In genomic region chr14:121036612-121037221, GRCm38 (mm10) we compare ENCODE assay signal across 7 mouse cellular contexts. TPM values are rescaled to one million over a fixed set of nuclear protein-coding genes. Genes with fewer than 3 reads are reported as not detected.
DNase-seq lines count a peak whose midpoint lies in the region; ATAC-seq and TF ChIP-seq lines count a peak whose summit lies in the region.

No protein-coding gene starts in this region.

- H3K9ac ChIP-seq in embryonic facial prominence, embryonic 14.5 days (ENCODE audit: low read depth, low read length) = peak overlapping the region; percentile 98
- H3K9ac ChIP-seq in hindbrain, embryonic 12.5 days = peak overlapping the region; percentile 94
- peak overlapping the region; percentile 72 for H3K9ac ChIP-seq in liver, embryonic 11.5 days (ENCODE audit: low read depth, low read length)

- peak overlapping the region; percentile 94 for H3K27ac ChIP-seq in embryonic facial prominence, embryonic 14.5 days (replicated peaks; ENCODE audit: low read depth, low read length)
- H3K27ac ChIP-seq in hindbrain, embryonic 12.5 days = peak overlapping the region; percentile 84
- peak overlapping the region; percentile 2; the same call in 1 of the 2 replicates for H3K27ac ChIP-seq in liver, embryonic 11.5 days (ENCODE audit: low read depth, low read length)
- peak overlapping the region; percentile 72 for H3K27ac ChIP-seq in olfactory bulb, adult 2 months (ENCODE audit: insufficient read depth, low read depth, low read length)

- peak overlapping the region; percentile 93 for H3K4me3 ChIP-seq in embryonic facial prominence, embryonic 14.5 days (ENCODE audit: low read depth, low read length)
- peak overlapping the region; percentile 76 for H3K4me3 ChIP-seq in hindbrain, embryonic 12.5 days
- peak overlapping the region; percentile 70 for H3K4me3 ChIP-seq in liver, embryonic 11.5 days (ENCODE audit: low read depth, low read length)
- peak overlapping the region; percentile 90 for H3K4me3 ChIP-seq in olfactory bulb, adult 2 months (ENCODE audit: insufficient read depth, low read depth, low read length)

- 0 out of 2 replicates have a peak, but pooled peaks cover 3% of the 10 kb centered on the region for H3K36me3 ChIP-seq in embryonic facial prominence, embryonic 14.5 days (ENCODE audit: control insufficient read depth, insufficient read depth, low read length)
- no peaks in the 10 kb centered on the region for H3K36me3 ChIP-seq in hindbrain, embryonic 12.5 days
- H3K36me3 ChIP-seq in liver, embryonic 11.5 days (ENCODE audit: control insufficient read depth, insufficient read depth, low read length) = no peaks in the 10 kb centered on the region

- peak overlapping the region; percentile 95 for H3K4me2 ChIP-seq in embryonic facial prominence, embryonic 14.5 days (ENCODE audit: low read depth, low read length)
- peak overlapping the region; percentile 84 for H3K4me2 ChIP-seq in hindbrain, embryonic 12.5 days (replicated peaks)
- H3K4me2 ChIP-seq in liver, embryonic 11.5 days = peak overlapping the region; percentile 85

- no peaks in the 10 kb centered on the region for H3K9me3 ChIP-seq in embryonic facial prominence, embryonic 14.5 days (ENCODE audit: control insufficient read depth, low read length)
- H3K9me3 ChIP-seq in hindbrain, embryonic 12.5 days (replicated peaks) = no peaks in the 10 kb centered on the region
- H3K9me3 ChIP-seq in liver, embryonic 11.5 days (ENCODE audit: control insufficient read depth, low read length) = no peaks in the 10 kb centered on the region

- WGBS in embryonic facial prominence, embryonic 14.5 days = under 1% methylated on average over 18 of the region's 19 CpGs
- 5% methylated on average over 19 of the region's 19 CpGs for WGBS in hindbrain, embryonic 12.5 days
- 10% methylated on average over 19 of the region's 19 CpGs for whole genome bisulfite sequencing in liver, embryonic 11.5 days
- WGBS in olfactory bulb, adult 2 months = under 1% methylated on average over 19 of the region's 19 CpGs

- peak; percentile 16 for DNase-seq in thymus, postnatal 4 days
- no peak for DNase-seq in thymus, postnatal 0 days (ENCODE audit: low spot score)
- peak; percentile 84 for DNase-seq in embryonic facial prominence, embryonic 14.5 days (ENCODE audit: low spot score)
- DNase-seq in liver, embryonic 11.5 days (ENCODE audit: low spot score) = no peak
- no peak for DNase-seq in urinary bladder, adult 18-20 months (ENCODE audit: low spot score in 2 of 2)

- H3K27me3 ChIP-seq in embryonic facial prominence, embryonic 14.5 days (replicated peaks; ENCODE audit: control insufficient read depth, insufficient read depth, low read length) = no peaks in the 10 kb centered on the region
- peaks cover 17% of the 10 kb centered on the region for H3K27me3 ChIP-seq in hindbrain, embryonic 12.5 days
- H3K27me3 ChIP-seq in liver, embryonic 11.5 days (replicated peaks; ENCODE audit: control insufficient read depth, insufficient read depth, low read length) = peaks cover 43% of the 10 kb centered on the region

- no peak for TF ChIP-seq CTCF in olfactory bulb, adult 2 months (IDR thresholded peaks at IDR 0.05; ENCODE audit: insufficient read depth, low read depth, low read length)

- no peak for ATAC-seq in embryonic facial prominence, embryonic 14.5 days (ENCODE audit: low read depth)
- no peak for ATAC-seq in hindbrain, embryonic 12.5 days (ENCODE audit: low FRiP score)
- no peak for ATAC-seq in liver, embryonic 11.5 days (replicated peaks; ENCODE audit: low FRiP score)

- H3K4me1 ChIP-seq in embryonic facial prominence, embryonic 14.5 days (ENCODE audit: control insufficient read depth, insufficient read depth, low read length) = peaks cover 22% of the 10 kb centered on the region
- H3K4me1 ChIP-seq in hindbrain, embryonic 12.5 days = peaks cover 30% of the 10 kb centered on the region
- H3K4me1 ChIP-seq in liver, embryonic 11.5 days (replicated peaks; ENCODE audit: control insufficient read depth, insufficient read depth, low read length) = peaks cover 6% of the 10 kb centered on the region
- peaks cover 12% of the 10 kb centered on the region for H3K4me1 ChIP-seq in olfactory bulb, adult 2 months (ENCODE audit: control insufficient read depth, insufficient read depth, low read length)

- TF ChIP-seq POLR2A in olfactory bulb, adult 2 months (IDR thresholded peaks at IDR 0.05; ENCODE audit: insufficient read depth, low read depth, low read length) = no peak

RNA-seq across cellular contexts. Expression of gene Farp1, which starts 1.7 kb away (rescaled TPM):
- 4.9 and 5.1 TPM in 2 replicates for polyA plus RNA-seq in thymus, postnatal 0 days (2015; fragmentation: Nextera tagmentation; extraction: Ambion mirVana)
- 34.2 and 40.5 TPM in 2 replicates for polyA plus RNA-seq in embryonic facial prominence, embryonic 14.5 days (2014; fragmentation: Nextera tagmentation; extraction: Ambion mirVana)
- 43.9 and 46.0 TPM in 2 replicates for polyA plus RNA-seq in hindbrain, embryonic 12.5 days (2016; fragmentation: Nextera tagmentation; extraction: Ambion mirVana)
- polyA plus RNA-seq in liver, embryonic 11.5 days (2014; fragmentation: Nextera tagmentation; extraction: Ambion mirVana) = 14.9 and 17.6 TPM in 2 replicates
- not detected in 2 replicates for polyA plus RNA-seq in olfactory bulb, adult 2 months (2012; ENCODE audit: insufficient read depth, insufficient read length, low replicate concordance, missing spikeins)

Comparison
In these comparisons a context has a peak if more than half of its experiments do, and no peak if none do; other contexts are left out.
1. DNase-seq: peak in thymus, postnatal 4 days (single experiment) and embryonic facial prominence, embryonic 14.5 days (single experiment); none in thymus, postnatal 0 days (single experiment), liver, embryonic 11.5 days (single experiment) and urinary bladder, adult 18-20 months (0 of 2).
2. H3K27ac ChIP-seq: peak in every context shown above with its lines; median percentile 94 in embryonic facial prominence, embryonic 14.5 days; 84 in hindbrain, embryonic 12.5 days; 72 in olfactory bulb, adult 2 months; 2 in liver, embryonic 11.5 days.
3. Peak in every context shown above with its lines, with median percentiles within 50 percentile points of each other: H3K4me2 ChIP-seq, H3K4me3 ChIP-seq and H3K9ac ChIP-seq.